Mouse (Mus musculus) megakaryocyte, embryonic 14.5 days (primary cell): ENCODE data around the gene Aldh2. TPM values are rescaled to one million over a fixed set of nuclear protein-coding genes. Genes with fewer than 3 reads are reported as not detected.
"Not testable (repeated sequence)": the region's sequence is repeated elsewhere in the genome, so short reads cannot be mapped to it uniquely, and the experiment has no call there.

Source experiments
- H3K27me3 ChIP-seq: replicated peaks from 2 replicates; pipeline ENCODE3; 2012; ENCODE audit warnings: inconsistent platforms
- H3K36me3 ChIP-seq: replicated peaks from 2 replicates; pipeline ENCODE3; 2012; ENCODE audit warnings: low read length, inconsistent platforms, mixed read lengths
- H3K4me1 ChIP-seq: 2 replicates; pipeline ENCODE4 v1.6.1; 2012; ENCODE audit warnings: inconsistent platforms
- H3K4me3 ChIP-seq: replicated peaks from 2 replicates; pipeline ENCODE3; 2012; ENCODE audit warnings: moderate library complexity, mild to moderate bottlenecking, inconsistent platforms
- H3K9me3 ChIP-seq: 2 replicates; pipeline ENCODE4 v1.6.1; 2012; ENCODE audit warnings: inconsistent platforms
- FLI1 ChIP-seq: IDR thresholded peaks from 2 replicates; pipeline ENCODE4 v1.6.1; 2012; ENCODE audit warnings: low read length, inconsistent platforms, mixed read lengths
- GATA1 ChIP-seq: IDR thresholded peaks from 3 replicates; pipeline ENCODE4 v1.6.1; 2012; ENCODE audit warnings: mixed read lengths, low read length, inconsistent platforms, borderline replicate concordance
- polyA plus RNA-seq: library from polyadenylated mRNA; stranded (reverse); fragments of >175 nt; gene quantifications from 2 replicates; pipeline ENCODE4 v1.2.3, GENCODE M21; 2012; ENCODE audit warnings: low replicate concordance; ENCODE audit not compliant: insufficient read depth

Gene Aldh2
- polyA plus RNA-seq, 1 experiment, result 846 TPM

- peaks cover 47% of the 10 kb centered on the region for H3K4me1 ChIP-seq
- TF ChIP-seq GATA1, result no peak
- no peak for TF ChIP-seq FLI1
Observed at GRCm38 (mm10) chr5:121618592-121619513, 25.2 kb upstream of the Aldh2 start, which contains the start of gene Acad12. Gene Acad12, minus strand, starts transcription at chr5:121618938.

GRCm38 (mm10) chr5:121614921-121615320 is 21.3 kb upstream of the Aldh2 start:
- not testable (repeated sequence) for H3K9me3 ChIP-seq, H3K27me3 ChIP-seq, H3K36me3 ChIP-seq, H3K4me3 ChIP-seq
- H3K4me1 ChIP-seq, result peaks cover 43% of the 10 kb centered on the region

More at GRCm38 (mm10) chr5:121618592-121619513, 25.2 kb upstream of the Aldh2 start, which contains the start of gene Acad12:
- H3K4me3 ChIP-seq, result peak within 1 kb of the TSS; percentile 93
- H3K9me3 ChIP-seq, result no peaks in the 10 kb centered on the region
- H3K36me3 ChIP-seq, result peaks cover 18% of the 10 kb centered on the region
- H3K27me3 ChIP-seq, result no peaks in the 10 kb centered on the region

GRCm38 (mm10) chr5:121612036-121612435 is 18.4 kb upstream of the Aldh2 start:
- Histone ChIP-seq H3K36me3 (peaks cover 9% of the 10 kb centered on the region), H3K9me3 (no peaks in the 10 kb centered on the region), H3K4me1 (peaks cover 25% of the 10 kb centered on the region), H3K27me3 (no peaks in the 10 kb centered on the region), H3K4me3 (no peak overlapping the region)
- TF ChIP-seq GATA1 (no peak), FLI1 (no peak)

GRCm38 (mm10) chr5:121609556-121610135 is 16.0 kb upstream of the Aldh2 start:
- H3K4me3 ChIP-seq, H3K9me3 ChIP-seq, H3K27me3 ChIP-seq: not testable (repeated sequence)
- H3K36me3 ChIP-seq, result peaks cover 14% of the 10 kb centered on the region
- H3K4me1 ChIP-seq, result peaks cover 21% of the 10 kb centered on the region

- H3K36me3 ChIP-seq, result peaks cover 12% of the 10 kb centered on the region
- H3K4me3 ChIP-seq, result no peak overlapping the region
- H3K4me1 ChIP-seq, result peaks cover 18% of the 10 kb centered on the region
- no peaks in the 10 kb centered on the region for H3K9me3 ChIP-seq
- no peaks in the 10 kb centered on the region for H3K27me3 ChIP-seq
- TF ChIP-seq GATA1 (no peak), FLI1 (no peak)
Observed at GRCm38 (mm10) chr5:121606151-121606550, 12.5 kb upstream of the Aldh2 start.

GRCm38 (mm10) chr5:121603815-121604214 is 10.2 kb upstream of the Aldh2 start:
- not testable (repeated sequence) for H3K27me3 ChIP-seq, H3K4me3 ChIP-seq, H3K9me3 ChIP-seq
- peaks cover 15% of the 10 kb centered on the region for H3K36me3 ChIP-seq
- peaks cover 23% of the 10 kb centered on the region for H3K4me1 ChIP-seq

- H3K4me1 ChIP-seq, result peaks cover 44% of the 10 kb centered on the region
- H3K27me3 ChIP-seq, result no peaks in the 10 kb centered on the region
- H3K4me3 ChIP-seq, result peak overlapping the region; percentile 86
- TF ChIP-seq GATA1 (no peak), FLI1 (no peak)
- H3K36me3 ChIP-seq, result peaks cover 19% of the 10 kb centered on the region
- no peaks in the 10 kb centered on the region for H3K9me3 ChIP-seq
Observed at GRCm38 (mm10) chr5:121601547-121602299, 8.1 kb upstream of the Aldh2 start.

GRCm38 (mm10) chr5:121598871-121599610 is 5.4 kb upstream of the Aldh2 start:
- TF ChIP-seq FLI1, result no peak
- no peak for TF ChIP-seq GATA1
- H3K4me1 ChIP-seq, result peaks cover 62% of the 10 kb centered on the region
- H3K36me3 ChIP-seq, result peaks cover 14% of the 10 kb centered on the region
- H3K9me3 ChIP-seq, result no peaks in the 10 kb centered on the region
- no peak overlapping the region for H3K4me3 ChIP-seq
- no peaks in the 10 kb centered on the region for H3K27me3 ChIP-seq

GRCm38 (mm10) chr5:121597991-121598537 is 4.4 kb upstream of the Aldh2 start:
- peaks cover 68% of the 10 kb centered on the region for H3K4me1 ChIP-seq
- no peaks in the 10 kb centered on the region for H3K27me3 ChIP-seq
- TF ChIP-seq FLI1 (no peak), GATA1 (no peak)
- no peaks in the 10 kb centered on the region for H3K9me3 ChIP-seq
- H3K4me3 ChIP-seq, result peak overlapping the region; percentile 12
- H3K36me3 ChIP-seq, result peaks cover 14% of the 10 kb centered on the region
